Mouse (Mus musculus): ENCODE measurements around the gene Sh3bp4. TPM values are rescaled to one million over a fixed set of nuclear protein-coding genes. Genes with fewer than 3 reads are reported as not detected.

Sh3bp4 gene
- polyA plus RNA-seq, 1 experiment from 2014 or later: 15.7 TPM

DNA sequence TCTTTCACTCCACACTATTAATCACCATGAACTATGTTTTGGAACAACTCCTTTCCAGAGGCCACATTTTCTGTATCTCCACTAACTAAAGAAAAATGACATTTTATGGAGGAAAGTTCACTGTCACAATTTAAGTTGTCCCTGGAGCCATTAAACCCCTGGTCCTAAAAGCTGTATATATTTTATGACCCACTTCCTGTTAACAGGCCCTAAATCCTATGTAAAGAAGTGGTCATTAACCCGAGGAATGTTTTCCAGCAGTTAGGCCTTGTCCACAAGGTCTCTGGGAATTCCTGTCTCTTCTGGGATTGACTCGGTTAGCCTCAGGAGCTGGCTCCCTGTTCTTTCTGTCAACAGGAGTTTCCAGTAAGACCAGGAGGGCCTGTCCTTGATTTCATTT, 30.4 kb upstream of the Sh3bp4 start:
- Histone ChIP-seq H3K4me2 (ENCODE audit: low read length) (no peak overlapping the region), H3K27me3 (replicated peaks; ENCODE audit: control insufficient read depth, insufficient read depth, low read length) (no peaks in the 10 kb centered on the region), H3K4me3 (ENCODE audit: low read depth, low read length) (no peak overlapping the region), H3K4me1 (ENCODE audit: control insufficient read depth, insufficient read depth, low read length) (no peaks in the 10 kb centered on the region), H3K27ac (ENCODE audit: low read depth, low read length) (no peak overlapping the region), H3K36me3 (ENCODE audit: control insufficient read depth, insufficient read depth, low read length) (no peaks in the 10 kb centered on the region), H3K9me3 (replicated peaks; ENCODE audit: control insufficient read depth, low read length) (no peaks in the 10 kb centered on the region), H3K9ac (ENCODE audit: low read length) (no peak overlapping the region)
- WGBS: 74% methylated on average over 2 of the region's 2 CpGs
- DNase-seq (ENCODE audit: low spot score) (no peak), ATAC-seq (no peak)

DNA sequence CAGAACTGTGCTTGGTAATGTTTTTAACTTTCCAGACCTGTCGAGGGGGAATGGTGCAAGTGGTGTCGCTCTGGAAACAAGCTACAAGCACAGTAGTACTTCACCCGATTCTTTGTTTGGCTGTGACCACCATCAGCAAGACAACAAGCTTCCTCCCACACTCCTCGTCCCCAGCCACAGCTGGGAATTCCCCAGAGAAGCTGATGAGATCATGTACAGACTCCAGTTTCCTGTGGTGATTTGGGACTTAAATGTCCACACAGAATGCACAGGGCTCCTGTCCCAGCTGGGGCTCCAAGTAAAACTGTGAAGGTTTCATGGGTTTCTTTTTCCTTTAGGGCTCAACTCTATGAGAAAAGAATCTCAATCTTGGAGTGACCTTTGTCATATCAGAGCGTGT, 28.9 kb upstream of the Sh3bp4 start:
- 69% methylated on average over 5 of the region's 5 CpGs for WGBS
- ATAC-seq (no peak), DNase-seq (ENCODE audit: low spot score) (no peak)
- no peaks in the 10 kb centered on the region for H3K36me3 ChIP-seq (ENCODE audit: control insufficient read depth, insufficient read depth, low read length)
- no peaks in the 10 kb centered on the region for H3K9me3 ChIP-seq (replicated peaks; ENCODE audit: control insufficient read depth, low read length)
- no peak overlapping the region for H3K4me2 ChIP-seq (ENCODE audit: low read length)
- H3K4me1 ChIP-seq (ENCODE audit: control insufficient read depth, insufficient read depth, low read length): no peaks in the 10 kb centered on the region; the same call in 1 of the 2 replicates
- H3K27ac ChIP-seq (ENCODE audit: low read depth, low read length): no peak overlapping the region
- no peak overlapping the region for H3K4me3 ChIP-seq (ENCODE audit: low read depth, low read length)
- no peaks in the 10 kb centered on the region for H3K27me3 ChIP-seq (replicated peaks; ENCODE audit: control insufficient read depth, insufficient read depth, low read length)
- no peak overlapping the region for H3K9ac ChIP-seq (ENCODE audit: low read length)

DNA sequence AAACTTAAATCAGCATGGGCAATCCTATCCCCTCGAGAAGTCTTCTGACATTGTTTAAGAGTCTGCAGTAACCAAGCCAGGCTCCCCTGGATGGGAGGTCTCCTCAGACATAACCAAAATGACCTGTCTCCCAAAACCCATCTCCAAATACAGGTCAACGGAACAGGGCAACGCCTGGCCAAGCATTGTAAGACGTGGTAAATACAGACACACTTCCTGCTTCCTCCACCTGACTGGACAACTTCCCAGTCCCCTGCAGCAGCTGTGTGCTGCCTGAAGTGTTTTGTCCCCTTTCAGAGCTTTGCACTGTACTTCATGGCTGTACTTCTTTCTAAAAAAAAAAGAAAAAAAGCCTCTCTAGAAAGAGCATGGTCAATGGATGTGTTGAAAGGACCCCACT, 28.1 kb upstream of the Sh3bp4 start:
- no peaks in the 10 kb centered on the region for H3K9me3 ChIP-seq (replicated peaks; ENCODE audit: control insufficient read depth, low read length)
- WGBS: 89% methylated on average over 4 of the region's 4 CpGs
- H3K27me3 ChIP-seq (replicated peaks; ENCODE audit: control insufficient read depth, insufficient read depth, low read length): no peaks in the 10 kb centered on the region
- H3K4me1 ChIP-seq (ENCODE audit: control insufficient read depth, insufficient read depth, low read length): no peaks in the 10 kb centered on the region; the same call in 1 of the 2 replicates
- H3K36me3 ChIP-seq (ENCODE audit: control insufficient read depth, insufficient read depth, low read length): no peaks in the 10 kb centered on the region
- H3K9ac ChIP-seq (ENCODE audit: low read length): no peak overlapping the region
- H3K4me2 ChIP-seq (ENCODE audit: low read length): no peak overlapping the region
- H3K4me3 ChIP-seq (ENCODE audit: low read depth, low read length): no peak overlapping the region
- DNase-seq (ENCODE audit: low spot score) (no peak), ATAC-seq (no peak)
- no peak overlapping the region for H3K27ac ChIP-seq (ENCODE audit: low read depth, low read length)

- no peaks in the 10 kb centered on the region for H3K27me3 ChIP-seq (replicated peaks; ENCODE audit: control insufficient read depth, insufficient read depth, low read length)
- H3K27ac ChIP-seq (ENCODE audit: low read depth, low read length): no peak overlapping the region
- DNase-seq (ENCODE audit: low spot score) (no peak), ATAC-seq (no peak)
- no peak overlapping the region for H3K4me2 ChIP-seq (ENCODE audit: low read length)
- no peaks in the 10 kb centered on the region for H3K36me3 ChIP-seq (ENCODE audit: control insufficient read depth, insufficient read depth, low read length)
- no peaks in the 10 kb centered on the region for H3K9me3 ChIP-seq (replicated peaks; ENCODE audit: control insufficient read depth, low read length)
- no peak overlapping the region for H3K9ac ChIP-seq (ENCODE audit: low read length)
- no peak overlapping the region for H3K4me3 ChIP-seq (ENCODE audit: low read depth, low read length)
- 93% methylated on average over 10 of the region's 10 CpGs for WGBS
- no peaks in the 10 kb centered on the region; the same call in 1 of the 2 replicates for H3K4me1 ChIP-seq (ENCODE audit: control insufficient read depth, insufficient read depth, low read length)
Observed at GRCm38 (mm10) chr1:89042956-89043355, 27.3 kb upstream of the Sh3bp4 start.

DNA sequence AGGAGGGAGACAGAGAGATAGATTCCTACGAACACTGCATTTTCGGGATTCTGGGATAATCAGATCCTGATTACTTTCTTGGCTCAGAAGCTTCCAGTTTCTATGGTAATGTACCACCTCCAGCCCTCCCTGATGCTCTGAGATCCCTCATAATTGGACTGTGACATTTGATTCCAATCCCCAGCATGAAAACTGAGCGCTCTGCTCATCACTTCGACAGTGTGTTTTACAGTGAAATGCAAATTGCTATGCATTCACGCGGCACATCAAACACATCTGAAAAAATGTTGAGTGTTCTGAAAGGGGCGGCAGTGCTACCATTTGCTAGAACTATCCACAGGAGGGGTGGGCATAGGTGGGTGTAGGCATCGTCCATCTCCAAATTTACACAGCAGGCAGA, 24.8 kb upstream of the Sh3bp4 start:
- peak; percentile 50 for DNase-seq (ENCODE audit: low spot score)
- Histone ChIP-seq H3K9ac (ENCODE audit: low read length) (no peak overlapping the region), H3K4me3 (ENCODE audit: low read depth, low read length) (no peak overlapping the region), H3K4me1 (ENCODE audit: control insufficient read depth, insufficient read depth, low read length) (no peaks in the 10 kb centered on the region; the same call in 1 of the 2 replicates), H3K4me2 (ENCODE audit: low read length) (no peak overlapping the region), H3K27me3 (replicated peaks; ENCODE audit: control insufficient read depth, insufficient read depth, low read length) (no peaks in the 10 kb centered on the region), H3K9me3 (replicated peaks; ENCODE audit: control insufficient read depth, low read length) (no peaks in the 10 kb centered on the region), H3K27ac (ENCODE audit: low read depth, low read length) (no peak overlapping the region), H3K36me3 (ENCODE audit: control insufficient read depth, insufficient read depth, low read length) (no peaks in the 10 kb centered on the region)
- ATAC-seq: no peak
- WGBS: 70% methylated on average over 8 of the region's 8 CpGs

DNA sequence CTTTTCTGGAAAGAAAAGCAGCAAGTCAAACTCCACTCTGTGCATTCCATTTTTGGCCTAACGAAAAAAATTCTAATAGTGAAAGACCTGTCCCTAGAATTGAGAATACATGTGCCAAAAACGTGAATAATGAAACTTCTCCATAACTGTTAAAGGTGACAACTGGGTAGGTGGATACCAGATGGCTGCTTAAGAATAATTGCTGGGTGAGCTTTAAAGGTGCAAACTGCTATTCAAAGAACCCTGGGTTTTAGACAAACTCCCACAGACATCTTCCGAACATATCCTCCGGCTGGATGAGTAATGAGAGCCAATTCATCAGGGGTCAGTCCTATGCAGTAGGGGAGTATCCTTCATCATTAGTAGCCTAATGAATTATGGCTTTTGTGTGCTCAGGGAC, 20.7 kb upstream of the Sh3bp4 start:
- no peak overlapping the region for H3K27ac ChIP-seq (ENCODE audit: low read depth, low read length)
- no peaks in the 10 kb centered on the region for H3K36me3 ChIP-seq (ENCODE audit: control insufficient read depth, insufficient read depth, low read length)
- no peaks in the 10 kb centered on the region for H3K27me3 ChIP-seq (replicated peaks; ENCODE audit: control insufficient read depth, insufficient read depth, low read length)
- no peaks in the 10 kb centered on the region; the same call in 1 of the 2 replicates for H3K4me1 ChIP-seq (ENCODE audit: control insufficient read depth, insufficient read depth, low read length)
- no peak for DNase-seq (ENCODE audit: low spot score)
- H3K4me3 ChIP-seq (ENCODE audit: low read depth, low read length): no peak overlapping the region
- ATAC-seq: no peak
- no peak overlapping the region for H3K4me2 ChIP-seq (ENCODE audit: low read length)
- no peaks in the 10 kb centered on the region for H3K9me3 ChIP-seq (replicated peaks; ENCODE audit: control insufficient read depth, low read length)
- no peak overlapping the region for H3K9ac ChIP-seq (ENCODE audit: low read length)
- 83% methylated on average over 4 of the region's 4 CpGs for WGBS

DNA sequence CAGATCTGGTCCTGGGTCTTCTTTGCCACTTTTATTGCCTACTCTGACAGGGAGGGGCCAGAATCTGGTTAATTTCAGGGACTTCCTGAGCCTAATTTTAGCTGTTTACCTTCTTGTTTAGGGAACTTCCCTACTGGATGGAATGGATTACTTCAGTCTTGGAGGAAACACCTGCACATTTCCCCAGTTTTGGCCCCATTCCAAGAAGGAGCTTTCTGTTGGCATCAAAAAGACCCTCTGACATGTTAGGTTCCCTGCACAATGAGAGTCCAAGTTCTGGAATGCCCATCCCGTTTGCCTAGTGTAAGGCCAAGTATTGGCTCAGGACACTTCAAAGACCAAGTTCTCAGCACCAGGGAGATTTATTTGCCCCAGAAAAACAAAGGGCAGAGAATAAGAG, 14.0 kb upstream of the Sh3bp4 start:
- no peak for ATAC-seq
- H3K4me3 ChIP-seq (ENCODE audit: low read depth, low read length): no peak overlapping the region
- WGBS: 41% methylated on average over 1 of the region's 1 CpGs

GRCm38 (mm10) chr1:89057430-89057829, 12.8 kb upstream of the Sh3bp4 start:
- DNase-seq (ENCODE audit: low spot score) (no peak), ATAC-seq (no peak)
- H3K4me3 ChIP-seq (ENCODE audit: low read depth, low read length): no peak overlapping the region
- no peak overlapping the region for H3K27ac ChIP-seq (ENCODE audit: low read depth, low read length)
- no peak overlapping the region for H3K9ac ChIP-seq (ENCODE audit: low read length)
- H3K4me1 ChIP-seq (ENCODE audit: control insufficient read depth, insufficient read depth, low read length): no peaks in the 10 kb centered on the region
- H3K27me3 ChIP-seq (replicated peaks; ENCODE audit: control insufficient read depth, insufficient read depth, low read length): no peaks in the 10 kb centered on the region
- no peaks in the 10 kb centered on the region; the same call in 1 of the 2 replicates for H3K9me3 ChIP-seq (replicated peaks; ENCODE audit: control insufficient read depth, low read length)
- no peak overlapping the region for H3K4me2 ChIP-seq (ENCODE audit: low read length)
- 70% methylated on average over 3 of the region's 3 CpGs for WGBS
- H3K36me3 ChIP-seq (ENCODE audit: control insufficient read depth, insufficient read depth, low read length): no peaks in the 10 kb centered on the region

More for the DNA sequence above, 14.0 kb upstream of the Sh3bp4 start:
- H3K36me3 ChIP-seq (ENCODE audit: control insufficient read depth, insufficient read depth, low read length): no peaks in the 10 kb centered on the region
- no peaks in the 10 kb centered on the region for H3K27me3 ChIP-seq (replicated peaks; ENCODE audit: control insufficient read depth, insufficient read depth, low read length)
- H3K9ac ChIP-seq (ENCODE audit: low read length): no peak overlapping the region
- H3K4me1 ChIP-seq (ENCODE audit: control insufficient read depth, insufficient read depth, low read length): no peaks in the 10 kb centered on the region
- DNase-seq (ENCODE audit: low spot score): peak; percentile 15
- no peaks in the 10 kb centered on the region for H3K9me3 ChIP-seq (replicated peaks; ENCODE audit: control insufficient read depth, low read length)
- H3K27ac ChIP-seq (ENCODE audit: low read depth, low read length): no peak overlapping the region
- no peak overlapping the region for H3K4me2 ChIP-seq (ENCODE audit: low read length)

DNA sequence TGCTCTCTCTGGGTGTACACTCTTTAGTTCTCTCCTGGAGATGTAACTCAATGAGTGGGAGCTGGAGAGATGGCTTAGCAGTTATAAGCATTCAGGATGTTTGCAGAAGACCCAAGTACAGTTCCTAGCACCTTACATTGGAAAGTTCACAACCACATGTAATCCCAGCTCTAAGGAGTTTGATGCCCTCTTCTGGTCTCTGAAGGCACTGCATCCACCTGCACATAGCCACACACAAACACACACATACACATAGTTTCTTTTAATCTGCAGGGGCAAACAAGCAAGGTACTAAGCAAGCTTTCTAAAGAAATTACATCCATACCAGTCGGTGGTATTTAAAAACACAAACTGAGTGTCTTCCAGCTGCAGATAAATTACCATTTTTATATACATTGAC, 12.2 kb upstream of the Sh3bp4 start:
- H3K9me3 ChIP-seq (replicated peaks; ENCODE audit: control insufficient read depth, low read length): no peaks in the 10 kb centered on the region; the same call in 1 of the 2 replicates
- H3K27me3 ChIP-seq (replicated peaks; ENCODE audit: control insufficient read depth, insufficient read depth, low read length): no peaks in the 10 kb centered on the region
- 92% methylated on average over 1 of the region's 1 CpGs for WGBS
- no peak overlapping the region for H3K9ac ChIP-seq (ENCODE audit: low read length)
- no peak overlapping the region for H3K4me3 ChIP-seq (ENCODE audit: low read depth, low read length)
- ATAC-seq: no peak
- DNase-seq (ENCODE audit: low spot score): no peak
- no peaks in the 10 kb centered on the region for H3K4me1 ChIP-seq (ENCODE audit: control insufficient read depth, insufficient read depth, low read length)
- H3K36me3 ChIP-seq (ENCODE audit: control insufficient read depth, insufficient read depth, low read length): no peaks in the 10 kb centered on the region
- H3K27ac ChIP-seq (ENCODE audit: low read depth, low read length): no peak overlapping the region
- H3K4me2 ChIP-seq (ENCODE audit: low read length): no peak overlapping the region
